Mouse (Mus musculus) urinary bladder, adult 18-20 months (tissue): ENCODE measurements around the gene Acly.

Source experiments
- DNase-seq, 2 experiments: peaks; one replicate each; pipeline ENCODE4 v3.0.0; 2022; ENCODE audit warnings: low spot score in 2 of 2, mixed read lengths in 2 of 2

Acly gene

GRCm38 (mm10) chr11:100441797-100442196 is 86.0 kb downstream of the Acly start, which contains the start of the genes Nt5c3b and Klhl10:
Gene Nt5c3b, minus strand, starts transcription at chr11:100441808.
Gene Klhl10, plus strand, starts transcription at chr11:100441917.
- DNase-seq, result no peak

- DNase-seq, result peak; percentile 77 to 80
These were observed 86.9 kb downstream of the Acly start for GRCm38 (mm10) chr11:100440691-100441522.

- no peak for DNase-seq
These were observed 89.9 kb downstream of the Acly start for GRCm38 (mm10) chr11:100437901-100438300.

GRCm38 (mm10) chr11:100435678-100436246 is 92.0 kb downstream of the Acly start:
- DNase-seq, result no peak

GRCm38 (mm10) chr11:100432002-100432401 is 95.8 kb downstream of the Acly start:
- DNase-seq, result no peak

GRCm38 (mm10) chr11:100430052-100430451 is 97.7 kb downstream of the Acly start:
- no peak for DNase-seq

GRCm38 (mm10) chr11:100428612-100429199 is 99.1 kb downstream of the Acly start:
- no peak for DNase-seq

- no peak for DNase-seq
These were observed 101.0 kb downstream of the Acly start for GRCm38 (mm10) chr11:100426820-100427219.
